Mouse (Mus musculus): ENCODE results near the gene Stx8. TPM values are rescaled to one million over a fixed set of nuclear protein-coding genes. Genes with fewer than 3 reads are reported as not detected.

The Stx8 gene
- polyA plus RNA-seq, 2 experiments from 2014 or later, result 58.8 to 83.5 TPM

DNA sequence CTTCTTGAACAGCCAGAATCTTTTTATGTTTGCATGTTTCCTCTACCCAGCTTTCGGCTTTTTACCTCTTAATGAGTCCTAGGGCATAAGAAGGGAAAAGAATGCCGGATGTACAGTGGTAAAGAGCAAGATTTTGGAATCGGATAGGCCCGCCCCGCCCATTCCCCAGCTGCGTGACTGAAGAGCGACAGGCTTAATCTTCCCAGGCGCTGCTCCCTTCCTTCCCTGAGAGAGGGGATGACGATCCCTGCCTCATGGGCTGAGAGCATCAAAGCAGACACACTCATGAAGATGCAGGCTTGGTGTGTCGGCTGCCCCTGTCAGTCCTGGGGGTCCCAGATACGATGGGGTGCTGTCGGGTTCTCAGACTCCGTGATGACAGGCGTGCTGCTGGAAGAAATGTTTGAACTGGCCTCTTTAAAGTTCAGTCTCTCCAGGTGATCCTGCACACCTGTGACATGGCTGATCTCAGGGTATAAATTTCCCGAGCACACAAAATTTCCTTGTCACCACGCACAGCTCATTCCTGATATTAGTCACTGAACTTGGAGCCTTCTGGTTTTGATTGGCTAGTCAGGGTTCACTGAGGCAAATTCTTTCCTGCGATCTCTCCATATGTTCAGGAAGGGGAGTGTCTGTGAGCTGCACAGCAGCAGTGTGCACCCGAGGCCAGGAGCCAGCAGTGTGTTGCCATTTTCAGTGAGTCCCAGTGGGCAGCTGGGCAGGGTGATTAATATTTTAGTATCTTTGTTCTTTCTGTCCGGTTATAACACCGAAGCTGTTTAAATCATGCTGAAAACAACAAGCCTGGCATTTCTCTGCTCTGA, 70.4 kb downstream of the Stx8 start:
- ATAC-seq, result no peak

DNA sequence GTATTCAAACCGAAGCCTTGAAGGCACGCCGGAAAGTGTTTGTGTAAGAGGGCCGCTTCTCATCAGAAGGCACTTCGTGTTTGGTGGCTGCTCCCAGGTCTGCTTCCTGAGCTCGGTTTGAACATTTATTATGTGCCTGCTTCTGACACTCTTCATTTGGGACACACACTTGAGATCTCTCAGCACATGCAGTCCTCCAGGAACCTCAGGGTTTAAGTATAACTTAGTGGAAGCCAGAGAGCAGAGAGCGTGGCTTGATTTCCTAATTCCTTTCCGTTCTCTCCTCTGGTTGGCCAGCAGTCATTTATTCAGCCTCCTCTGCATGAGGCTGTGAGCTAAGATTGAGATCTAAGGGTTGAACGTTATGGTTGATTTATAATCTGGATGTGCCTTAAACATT, 71.1 kb downstream of the Stx8 start:
- no peak for ATAC-seq

DNA sequence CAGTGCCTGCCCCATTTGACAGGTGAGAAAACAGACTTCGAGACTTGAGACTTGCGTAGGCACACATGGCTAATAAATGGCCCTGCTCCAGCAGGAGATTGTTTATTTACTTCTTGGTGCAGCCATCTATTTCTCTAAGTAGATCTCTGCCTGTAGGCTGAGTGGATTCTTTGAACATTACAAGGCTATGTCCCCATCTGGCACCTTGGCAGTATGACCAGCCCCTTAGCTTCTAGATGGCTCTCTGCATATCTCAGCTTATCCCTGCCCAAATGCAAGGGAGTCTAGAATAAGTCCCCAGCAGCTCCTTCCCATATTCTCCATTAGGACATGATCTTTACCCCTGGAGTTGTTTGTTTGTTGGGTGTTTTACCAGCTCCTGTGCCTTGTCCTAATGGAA, 72.1 kb downstream of the Stx8 start:
- ATAC-seq, result no peak

DNA sequence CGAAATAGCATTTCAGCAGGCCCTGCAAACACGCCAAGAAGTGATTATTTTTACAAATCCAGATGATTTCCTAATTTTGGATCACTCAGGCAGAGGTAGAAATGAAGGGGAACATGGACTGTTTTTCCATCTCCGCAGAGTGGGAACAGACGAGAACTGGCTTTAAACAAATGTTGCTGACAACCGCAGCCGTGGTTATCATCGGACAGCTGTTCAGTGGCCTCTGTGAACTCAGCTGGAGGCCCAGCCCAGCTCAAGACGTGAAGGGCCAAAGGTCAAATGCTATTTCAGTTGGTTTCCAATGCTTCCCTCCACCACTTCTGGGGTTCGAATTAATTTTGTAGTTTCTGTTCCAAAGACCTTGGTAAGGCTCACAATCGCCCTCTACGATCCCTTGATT, 78.2 kb downstream of the Stx8 start:
- ATAC-seq, result no peak

DNA sequence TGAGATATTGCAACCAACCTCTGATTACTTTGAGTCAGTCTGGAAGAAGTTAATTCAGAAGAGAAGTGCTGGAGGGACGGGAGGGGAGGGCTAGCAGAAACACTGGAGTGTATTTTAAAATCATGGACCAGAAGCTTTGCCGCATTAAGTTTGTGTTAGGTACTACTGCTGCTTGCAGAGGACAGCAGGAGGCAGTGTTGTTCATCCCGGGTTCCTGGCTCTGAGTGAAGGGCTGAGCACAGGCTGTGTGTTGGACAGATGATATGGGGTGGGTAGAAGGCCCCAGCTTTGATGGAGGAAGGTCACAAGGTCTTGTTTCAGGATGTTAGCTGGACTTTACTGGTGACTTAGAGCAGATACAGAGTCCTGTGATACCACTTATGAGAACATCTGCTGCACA, 80.9 kb downstream of the Stx8 start:
- no peak for ATAC-seq

DNA sequence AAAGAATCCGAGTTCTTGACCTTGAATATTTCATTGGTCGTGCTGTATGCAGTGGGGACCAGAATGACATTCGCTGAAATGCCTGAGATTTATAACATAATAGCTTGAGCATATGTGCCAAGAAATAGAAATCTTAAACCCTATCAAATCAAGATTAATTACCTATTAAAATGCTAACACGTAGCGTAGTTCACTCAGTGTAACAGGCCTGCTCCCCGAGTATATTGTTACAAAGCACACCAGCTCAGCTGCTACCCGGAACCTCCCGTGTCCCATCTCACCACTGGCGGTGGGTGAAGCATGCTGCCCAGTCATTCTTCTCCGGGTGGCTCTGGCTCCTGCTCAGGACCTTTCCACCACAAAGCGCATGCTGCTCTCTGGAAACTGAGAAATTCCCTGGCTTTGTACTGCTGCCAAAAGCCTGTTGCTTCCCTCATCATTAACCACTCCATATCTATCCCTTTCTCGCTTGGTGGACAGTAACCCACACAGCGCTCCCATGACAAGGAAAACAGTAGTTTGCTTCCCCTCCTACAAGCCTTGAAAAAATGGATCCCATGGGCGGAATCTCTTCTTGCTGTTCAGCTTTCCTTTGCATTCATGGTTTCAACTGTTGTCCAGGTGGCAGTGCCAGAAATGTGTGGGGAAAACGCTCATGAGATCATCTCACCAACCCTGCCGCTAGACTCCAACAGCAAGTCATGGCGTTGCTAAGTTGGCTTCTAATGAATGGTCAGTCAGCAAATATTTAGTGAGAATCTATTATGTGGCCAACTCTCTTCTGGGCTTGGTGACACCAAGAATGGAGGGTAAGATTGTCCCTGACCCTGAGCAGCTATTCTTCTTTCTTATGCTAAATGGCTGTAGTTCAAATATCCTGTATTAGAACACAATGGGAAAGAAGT, 83.5 kb downstream of the Stx8 start:
- ATAC-seq, result no peak

DNA sequence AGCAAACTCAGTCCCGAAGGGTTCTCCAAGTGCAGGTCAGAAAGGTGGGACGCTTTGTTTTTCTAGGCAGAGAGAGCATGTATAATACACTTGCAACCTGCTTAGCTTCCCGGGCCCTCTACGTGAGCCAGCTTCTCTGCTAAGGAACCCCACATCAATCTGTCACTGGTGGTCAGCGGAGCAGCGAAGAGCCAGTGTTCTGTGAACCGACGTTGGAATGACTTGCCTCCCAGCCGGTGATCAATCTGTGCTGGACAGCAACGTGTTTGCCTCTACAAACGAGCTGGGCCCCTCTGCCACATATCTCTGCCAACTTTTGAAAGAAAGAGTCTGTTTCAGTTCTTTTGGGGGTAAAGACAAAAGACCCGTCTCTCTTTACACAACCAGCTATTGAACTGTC, 84.7 kb downstream of the Stx8 start:
- no peak for ATAC-seq

DNA sequence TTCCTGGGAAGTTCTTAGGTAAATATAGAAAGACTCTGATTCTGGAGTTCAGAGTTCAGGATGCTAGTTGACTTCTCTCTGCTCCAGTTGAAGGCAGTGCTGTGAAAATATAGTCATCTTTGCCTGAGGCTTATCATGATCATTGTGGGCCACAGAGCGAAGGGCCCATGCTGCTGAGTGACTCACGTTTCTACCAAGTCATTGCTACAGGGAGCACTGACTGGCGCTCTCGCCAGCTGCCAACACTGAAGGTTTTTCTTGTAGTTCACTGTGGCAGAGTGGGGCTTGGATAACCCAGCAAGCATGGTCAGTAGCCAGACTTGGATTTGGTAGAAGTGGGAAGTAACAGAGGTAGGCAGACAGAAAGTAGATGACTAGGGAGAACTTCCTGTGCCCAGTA, 85.3 kb downstream of the Stx8 start:
- ATAC-seq, result no peak

DNA sequence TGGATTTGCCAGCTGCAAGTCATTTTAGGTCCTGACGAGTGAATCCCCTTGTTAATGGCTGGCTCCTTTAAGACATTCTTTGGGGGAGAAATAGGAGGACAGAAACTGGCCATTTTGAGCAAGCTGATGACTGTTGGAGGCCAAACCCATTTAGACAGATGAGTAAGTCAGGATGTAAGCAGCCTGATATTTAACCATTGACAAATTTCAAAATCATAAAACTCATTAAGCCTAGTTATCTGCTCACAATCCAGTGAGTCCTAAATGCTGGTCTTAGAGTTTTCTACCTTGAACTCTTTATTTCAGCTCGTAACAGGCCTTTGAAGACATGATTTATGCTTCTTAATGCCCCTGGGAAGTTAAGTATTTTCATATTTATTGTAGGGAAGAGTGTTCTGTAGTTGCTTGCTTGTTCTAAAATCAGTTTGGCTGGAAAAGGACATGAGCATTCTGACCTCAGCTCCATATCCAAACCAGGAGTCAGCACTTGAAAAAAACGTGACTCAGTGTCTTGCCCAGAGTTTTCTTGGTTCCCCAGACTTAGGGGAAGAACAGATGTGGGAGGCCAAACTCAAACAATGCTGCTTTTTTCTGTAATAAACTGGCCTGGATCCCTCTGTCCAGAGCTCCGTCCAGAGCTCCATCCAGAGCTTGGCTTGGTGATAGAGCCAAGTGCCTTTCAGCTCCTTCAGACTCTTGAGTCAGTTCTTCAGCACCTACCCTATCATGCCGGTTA, 92.6 kb downstream of the Stx8 start:
- no peak for ATAC-seq

DNA sequence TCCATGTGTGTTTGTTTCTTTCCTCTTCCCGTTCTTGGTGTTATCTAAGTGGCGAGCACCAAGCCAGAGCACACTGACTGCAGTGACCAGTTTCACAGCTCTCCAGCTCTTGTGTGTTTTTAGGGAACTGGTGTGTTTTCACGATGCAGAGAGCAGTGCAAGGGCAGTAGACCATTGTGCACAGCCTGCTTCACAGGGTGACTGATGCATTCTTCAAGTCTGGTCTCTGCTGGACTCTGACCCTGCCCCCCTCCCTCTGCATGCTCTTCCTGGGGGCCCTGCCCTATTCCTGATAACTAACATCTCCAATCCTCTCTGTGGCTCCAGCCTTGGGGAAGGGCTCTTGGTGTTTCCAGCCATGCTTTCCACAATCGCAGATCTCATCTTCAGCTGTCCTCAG, 94.7 kb downstream of the Stx8 start:
- ATAC-seq, result no peak

DNA sequence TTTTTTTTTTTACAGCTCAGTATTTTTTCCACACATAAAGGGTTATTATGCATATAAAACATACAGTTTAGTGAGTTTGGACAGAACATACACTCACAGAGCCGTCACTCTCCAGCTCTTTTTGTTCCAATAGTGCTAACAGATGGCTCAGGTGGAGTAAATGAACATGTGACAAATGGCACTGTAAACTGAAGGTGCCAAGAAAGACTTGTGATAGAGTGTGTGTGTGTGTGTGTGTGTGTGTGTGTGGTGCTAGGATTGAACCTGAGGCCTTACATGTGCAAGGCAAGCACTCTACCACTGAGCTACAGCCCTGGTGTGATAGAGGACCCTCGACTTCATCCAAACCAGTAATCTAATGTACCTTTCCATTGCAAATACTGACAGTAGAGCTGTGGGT, 96.1 kb downstream of the Stx8 start:
- ATAC-seq, result no peak

DNA sequence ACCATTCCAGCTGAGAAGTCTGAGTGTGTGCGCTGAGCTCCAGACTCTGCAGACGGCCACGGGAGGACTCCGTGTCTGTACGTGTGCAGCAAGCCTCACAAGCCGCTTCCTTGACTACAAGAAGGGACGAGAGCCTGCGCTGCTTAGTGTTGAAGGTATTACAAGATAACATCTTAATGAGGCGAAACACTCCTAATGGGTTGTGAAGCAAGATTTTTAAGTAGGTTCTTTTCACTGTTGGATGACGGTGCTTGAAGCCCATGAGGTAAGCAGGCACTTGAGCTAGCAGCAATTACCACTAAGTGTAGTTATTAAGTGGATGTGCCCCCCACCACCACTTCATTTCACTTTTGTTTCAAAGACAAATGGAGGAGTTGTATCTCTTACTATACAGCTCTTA, 101.8 kb downstream of the Stx8 start:
- ATAC-seq, result no peak

DNA sequence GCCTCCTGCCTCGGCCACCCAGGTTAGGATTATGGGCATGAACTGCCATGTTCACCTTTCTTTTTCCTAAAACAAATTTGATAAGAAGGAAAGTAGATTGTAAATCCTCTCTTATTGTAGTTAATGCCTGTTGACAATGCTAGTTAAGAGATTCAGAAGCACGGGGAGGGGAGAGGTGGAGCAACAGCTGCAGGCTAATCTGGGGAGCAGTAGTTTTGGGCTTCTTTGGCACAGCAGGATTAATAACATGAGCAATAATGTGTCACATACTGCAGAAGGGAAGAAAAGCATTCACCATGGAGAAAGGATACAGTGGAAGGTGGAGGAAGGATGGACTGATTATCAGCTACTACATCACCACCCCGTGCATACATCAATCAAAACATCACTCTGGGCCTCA, 104.1 kb downstream of the Stx8 start:
- ATAC-seq, result no peak

DNA sequence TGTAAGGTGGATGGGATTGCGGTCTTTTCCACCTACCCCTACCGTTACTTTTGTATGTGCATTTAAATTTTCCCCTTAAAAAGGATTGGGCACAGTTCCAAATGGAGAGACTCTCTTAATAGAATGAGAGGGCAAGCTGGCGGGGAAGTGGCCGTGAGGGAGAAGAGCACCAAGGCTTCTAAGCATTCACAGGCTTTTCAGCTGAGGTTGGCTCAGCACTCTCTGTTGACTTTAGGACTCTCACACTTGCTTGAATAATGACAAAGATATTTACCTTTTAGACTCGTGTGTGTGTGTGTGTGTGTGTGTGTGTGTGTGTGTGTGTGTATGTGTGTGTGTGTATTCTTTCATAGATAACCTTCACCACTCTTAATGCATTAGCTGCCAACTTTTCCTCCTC, 105.8 kb downstream of the Stx8 start:
- no peak for ATAC-seq

DNA sequence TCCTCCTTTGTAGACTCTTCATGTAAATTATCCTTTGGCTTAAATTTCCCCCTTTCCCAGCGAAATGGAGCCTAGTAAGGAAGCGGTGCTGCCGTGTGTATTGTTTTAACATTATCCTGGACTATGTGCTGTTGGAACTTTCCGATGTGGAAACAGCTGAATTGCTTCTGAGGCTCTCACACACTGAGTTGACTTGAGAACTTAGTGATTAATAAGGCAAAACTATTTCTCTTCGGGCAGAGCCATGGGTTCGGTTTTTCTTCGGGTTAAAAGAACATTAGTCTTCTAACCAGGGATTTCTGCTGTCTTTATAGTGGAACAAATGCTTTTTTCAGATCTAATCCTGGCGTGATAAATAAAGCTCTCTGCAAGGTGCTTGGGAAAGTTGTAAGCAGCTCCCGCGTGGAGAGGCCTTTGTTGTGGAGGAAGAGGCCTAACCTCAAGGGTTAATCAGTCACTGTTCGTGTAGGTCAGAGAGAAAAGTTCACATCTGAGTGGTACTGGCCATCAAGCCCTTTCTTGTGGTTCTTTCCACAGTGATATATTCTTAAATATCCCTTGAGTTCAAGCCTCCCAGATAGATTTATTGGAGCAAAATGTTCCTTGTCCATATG, 106.7 kb downstream of the Stx8 start:
- ATAC-seq, result no peak

DNA sequence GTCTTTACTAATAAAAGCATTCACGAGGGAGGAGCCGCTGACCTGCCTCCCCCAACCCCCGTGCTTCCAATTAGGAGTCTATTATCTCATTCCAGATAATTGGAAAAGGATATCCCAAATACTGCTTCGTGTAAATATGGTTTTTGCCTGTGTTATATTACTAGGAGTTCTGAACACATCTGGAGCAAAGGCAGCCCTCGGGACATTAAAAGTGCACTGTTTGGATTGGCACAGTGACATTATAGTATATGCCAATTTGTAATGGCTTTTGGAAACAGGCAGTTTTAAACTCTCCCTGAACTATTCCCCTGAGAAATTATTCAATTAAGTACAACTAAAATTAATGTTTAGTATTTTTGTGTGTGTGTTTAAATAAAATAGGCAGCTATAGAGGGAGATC, 108.7 kb downstream of the Stx8 start:
- no peak for ATAC-seq

DNA sequence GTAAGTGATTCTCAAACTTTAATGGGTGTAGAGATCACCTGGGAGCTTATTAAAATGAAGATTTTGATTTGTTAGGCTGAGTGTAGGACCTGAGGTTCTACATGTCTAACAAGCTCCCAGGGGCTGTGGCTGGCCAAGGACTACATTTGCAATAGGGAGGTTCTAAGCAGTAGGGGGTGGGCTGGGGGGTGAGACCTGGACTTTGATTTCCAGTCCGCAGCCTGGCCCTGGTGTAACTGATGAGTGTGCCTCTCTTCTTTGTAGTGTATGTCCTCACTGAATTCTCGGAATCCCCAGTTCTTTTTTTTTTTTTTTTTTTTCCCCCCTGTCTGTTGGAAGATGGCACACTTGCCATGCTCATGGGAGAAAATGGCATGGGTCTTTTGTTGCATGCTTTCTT, 109.3 kb downstream of the Stx8 start:
- ATAC-seq, result no peak

DNA sequence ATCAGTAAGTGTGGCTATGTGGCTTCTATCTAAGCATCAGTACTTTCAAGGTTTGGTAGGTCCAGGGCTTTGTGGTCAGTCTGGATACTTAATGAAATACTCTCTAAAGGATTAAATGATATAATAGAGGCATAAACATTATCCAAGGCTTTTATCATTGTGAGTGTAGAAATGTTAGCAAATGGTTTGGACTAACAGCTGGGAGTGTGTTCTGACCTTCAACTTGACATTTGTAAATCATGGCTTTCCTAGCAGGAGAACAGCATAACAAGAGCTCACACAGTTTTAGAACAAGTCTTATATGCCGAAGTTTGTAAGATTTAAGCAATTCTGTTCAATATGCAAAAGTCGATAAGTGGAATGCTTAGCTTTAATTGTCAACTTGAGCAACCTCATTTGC, 113.8 kb downstream of the Stx8 start:
- no peak for ATAC-seq

DNA sequence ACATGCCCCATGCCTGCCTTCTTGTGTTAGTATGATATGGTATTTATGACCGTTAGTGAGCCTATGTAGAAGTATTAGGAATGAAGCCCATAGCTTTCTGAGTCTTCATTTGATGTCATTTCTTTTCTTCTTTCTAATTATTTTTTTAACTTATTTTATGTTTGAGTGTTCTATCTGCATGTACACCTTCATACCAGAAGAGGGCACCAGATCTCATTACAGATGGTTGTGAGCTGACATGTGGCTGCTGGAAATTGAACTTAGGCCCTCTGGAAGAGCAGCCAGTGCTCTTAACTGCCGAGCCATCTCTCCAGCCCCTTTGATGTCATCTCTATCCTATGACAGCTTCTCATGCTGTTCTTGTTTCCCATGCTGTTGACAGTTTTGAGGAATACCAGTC, 115.0 kb downstream of the Stx8 start:
- ATAC-seq, result no peak

DNA sequence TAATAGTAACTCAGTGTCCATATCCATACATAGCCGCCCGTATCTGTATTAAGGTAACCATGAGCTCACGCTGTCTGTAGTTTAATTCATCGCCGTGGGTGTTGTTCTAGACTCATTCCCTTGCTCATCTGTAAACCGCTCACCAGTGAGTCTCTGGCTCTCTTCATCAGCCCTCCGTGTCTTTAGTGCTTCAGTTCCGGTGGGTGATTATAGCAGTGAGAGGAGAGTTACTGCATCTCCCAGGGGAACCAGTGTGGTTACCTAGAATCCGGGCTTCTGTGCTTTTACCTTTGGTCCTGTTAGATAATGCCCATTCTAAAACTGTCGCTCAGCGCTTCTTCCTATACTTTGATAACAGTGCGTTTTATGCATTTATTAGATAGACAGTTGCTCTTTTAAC, 116.8 kb downstream of the Stx8 start:
- no peak for ATAC-seq

DNA sequence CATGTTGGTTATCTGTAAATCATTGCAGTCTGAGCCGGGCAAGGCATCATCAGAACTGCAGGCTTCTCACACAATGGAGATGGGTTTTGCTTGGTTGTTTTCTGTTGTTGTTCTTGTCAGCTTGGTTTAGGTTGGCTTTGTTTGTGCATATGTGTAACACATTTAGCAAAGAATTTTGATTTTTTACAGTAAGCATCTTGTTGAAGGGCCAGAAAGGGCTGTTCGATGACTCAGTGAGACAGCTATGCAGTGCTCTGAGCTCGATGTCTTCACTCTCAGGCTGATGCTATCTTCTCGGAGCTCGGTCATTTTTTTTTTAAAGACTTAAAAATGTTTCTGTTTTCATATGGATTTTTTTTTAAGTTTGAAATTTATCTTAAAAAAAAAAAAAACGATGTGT, 117.6 kb downstream of the Stx8 start:
- no peak for ATAC-seq

DNA sequence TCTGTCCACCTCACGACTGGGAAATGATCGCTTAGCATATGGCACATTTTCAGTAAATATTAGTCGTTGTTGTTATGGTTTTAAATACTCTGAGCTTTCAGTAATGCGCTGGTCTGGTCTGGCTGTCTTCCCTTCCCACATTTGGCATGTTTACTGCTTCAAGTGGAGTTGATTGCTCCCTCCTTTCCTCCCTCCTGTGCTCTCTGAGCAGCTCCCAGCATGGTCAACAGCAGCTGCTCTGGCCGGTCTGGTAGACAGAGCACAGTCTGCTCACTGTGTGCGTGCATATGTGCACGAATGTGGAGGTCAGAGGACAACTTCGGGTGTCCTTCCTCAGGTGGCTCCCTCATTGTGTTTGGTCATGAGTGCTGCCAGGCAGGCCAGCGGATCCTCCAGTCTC, 120.2 kb downstream of the Stx8 start:
- ATAC-seq, result no peak

DNA sequence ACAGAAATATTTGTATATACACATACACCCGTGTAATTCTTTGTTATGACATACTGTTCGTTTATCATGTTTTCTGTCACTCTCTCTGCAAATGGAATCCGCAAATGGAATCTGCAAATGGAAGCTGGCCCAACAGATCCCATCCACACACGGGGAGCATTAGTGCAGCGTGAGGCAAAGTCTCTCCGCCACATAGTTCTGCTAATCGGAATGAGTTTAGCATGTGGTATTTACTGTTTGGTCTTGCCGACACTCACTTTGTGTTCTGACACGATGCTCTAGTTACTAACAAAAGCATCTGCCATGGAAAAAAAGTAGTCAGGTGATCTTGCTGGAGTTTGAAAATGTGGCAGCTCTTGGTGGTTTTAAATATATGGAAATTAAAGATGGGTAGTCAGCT, 123.4 kb downstream of the Stx8 start:
- ATAC-seq, result no peak

Data from activated CD4-positive, CD25-positive, alpha-beta regulatory T cell, adult 4 months (primary cell).